Mouse (Mus musculus): ENCODE results near the gene Miga1. TPM values are rescaled to one million over a fixed set of nuclear protein-coding genes. Genes with fewer than 3 reads are reported as not detected.

Miga1 gene
- polyA plus RNA-seq (2015; fragmentation: Nextera tagmentation; extraction: Ambion mirVana): 19.4 and 21.0 TPM in 2 replicates

- H3K4me2 ChIP-seq: peak within 1 kb of the TSS; percentile 63
- peaks cover 6% of the 10 kb centered on the region for H3K4me1 ChIP-seq
- WGBS: 3% methylated on average over 54 of the region's 54 CpGs
- H3K4me3 ChIP-seq: peak within 1 kb of the TSS; percentile 77
- no peak within 1 kb of the TSS for H3K27ac ChIP-seq
- H3K9ac ChIP-seq: peak within 1 kb of the TSS; percentile 76
- H3K9me3 ChIP-seq: no peaks in the 10 kb centered on the region
- H3K36me3 ChIP-seq: peaks cover 21% of the 10 kb centered on the region
- no peaks in the 10 kb centered on the region for H3K27me3 ChIP-seq
- ATAC-seq (ENCODE audit: insufficient number of reproducible peaks, insufficient read depth, low FRiP score, low TSS enrichment, low read depth): peak; percentile 78
Observed at GRCm38 (mm10) chr3:152339862-152340557, at the start of gene Miga1. Miga1 (minus strand) TSS chr3:152340407.

GRCm38 (mm10) chr3:152384106-152384505 is 43.9 kb upstream of the Miga1 start:
- ATAC-seq (ENCODE audit: insufficient number of reproducible peaks, insufficient read depth, low FRiP score, low TSS enrichment, low read depth): no peak
- H3K36me3 ChIP-seq: peaks cover 74% of the 10 kb centered on the region
- H3K27me3 ChIP-seq: no peaks in the 10 kb centered on the region
- no peak overlapping the region for H3K9ac ChIP-seq
- no peak overlapping the region for H3K4me2 ChIP-seq
- no peaks in the 10 kb centered on the region for H3K4me1 ChIP-seq
- H3K9me3 ChIP-seq: no peaks in the 10 kb centered on the region
- H3K27ac ChIP-seq: no peak overlapping the region
- no peak overlapping the region for H3K4me3 ChIP-seq
- WGBS: 70% methylated on average over 11 of the region's 11 CpGs

GRCm38 (mm10) chr3:152376063-152376462 is 35.9 kb upstream of the Miga1 start:
- no peaks in the 10 kb centered on the region for H3K4me1 ChIP-seq
- no peak for ATAC-seq (ENCODE audit: insufficient number of reproducible peaks, insufficient read depth, low FRiP score, low TSS enrichment, low read depth)
- no peaks in the 10 kb centered on the region for H3K27me3 ChIP-seq
- H3K4me2 ChIP-seq: no peak overlapping the region
- no peak overlapping the region for H3K4me3 ChIP-seq
- no peaks in the 10 kb centered on the region for H3K9me3 ChIP-seq
- H3K27ac ChIP-seq: no peak overlapping the region
- no peak overlapping the region for H3K9ac ChIP-seq
- WGBS: 82% methylated on average over 4 of the region's 4 CpGs
- peaks cover 73% of the 10 kb centered on the region for H3K36me3 ChIP-seq

GRCm38 (mm10) chr3:152364181-152364580 is 24.0 kb upstream of the Miga1 start:
- Histone ChIP-seq H3K4me2 (no peak overlapping the region), H3K36me3 (peaks cover 88% of the 10 kb centered on the region), H3K4me3 (no peak overlapping the region), H3K9me3 (no peaks in the 10 kb centered on the region), H3K9ac (no peak overlapping the region), H3K27ac (no peak overlapping the region), H3K27me3 (no peaks in the 10 kb centered on the region), H3K4me1 (no peaks in the 10 kb centered on the region)
- ATAC-seq (ENCODE audit: insufficient number of reproducible peaks, insufficient read depth, low FRiP score, low TSS enrichment, low read depth): no peak
- 95% methylated on average over 2 of the region's 2 CpGs for WGBS

- WGBS: 88% methylated on average over 7 of the region's 7 CpGs
Observed at GRCm38 (mm10) chr3:152359151-152359550, 18.9 kb upstream of the Miga1 start.

GRCm38 (mm10) chr3:152356751-152357150 is 16.5 kb upstream of the Miga1 start:
- Histone ChIP-seq H3K4me1 (peaks cover 16% of the 10 kb centered on the region), H3K9ac (no peak overlapping the region), H3K27ac (no peak overlapping the region), H3K9me3 (no peaks in the 10 kb centered on the region), H3K27me3 (no peaks in the 10 kb centered on the region), H3K4me3 (no peak overlapping the region), H3K4me2 (no peak overlapping the region), H3K36me3 (peaks cover 29% of the 10 kb centered on the region)
- ATAC-seq (ENCODE audit: insufficient number of reproducible peaks, insufficient read depth, low FRiP score, low TSS enrichment, low read depth): no peak
- WGBS: 81% methylated on average over 9 of the region's 9 CpGs

More at GRCm38 (mm10) chr3:152359151-152359550, 18.9 kb upstream of the Miga1 start:
- no peak overlapping the region for H3K4me2 ChIP-seq
- peaks cover 53% of the 10 kb centered on the region for H3K36me3 ChIP-seq
- H3K27me3 ChIP-seq: no peaks in the 10 kb centered on the region
- ATAC-seq (ENCODE audit: insufficient number of reproducible peaks, insufficient read depth, low FRiP score, low TSS enrichment, low read depth): no peak
- H3K27ac ChIP-seq: no peak overlapping the region
- H3K4me1 ChIP-seq: peaks cover 8% of the 10 kb centered on the region
- H3K4me3 ChIP-seq: no peak overlapping the region
- no peaks in the 10 kb centered on the region for H3K9me3 ChIP-seq
- H3K9ac ChIP-seq: no peak overlapping the region

GRCm38 (mm10) chr3:152355361-152355760 is 15.2 kb upstream of the Miga1 start:
- Histone ChIP-seq H3K36me3 (peaks cover 15% of the 10 kb centered on the region), H3K4me3 (no peak overlapping the region), H3K4me2 (no peak overlapping the region), H3K4me1 (peaks cover 28% of the 10 kb centered on the region), H3K9me3 (no peaks in the 10 kb centered on the region), H3K9ac (no peak overlapping the region), H3K27ac (no peak overlapping the region), H3K27me3 (no peaks in the 10 kb centered on the region)
- no peak for ATAC-seq (ENCODE audit: insufficient number of reproducible peaks, insufficient read depth, low FRiP score, low TSS enrichment, low read depth)
- WGBS: 52% methylated on average over 5 of the region's 5 CpGs

- no peak for ATAC-seq (ENCODE audit: insufficient number of reproducible peaks, insufficient read depth, low FRiP score, low TSS enrichment, low read depth)
- peaks cover 36% of the 10 kb centered on the region for H3K4me1 ChIP-seq
- no peak overlapping the region for H3K4me2 ChIP-seq
- peaks cover 6% of the 10 kb centered on the region for H3K36me3 ChIP-seq
- H3K9me3 ChIP-seq: no peaks in the 10 kb centered on the region
- H3K27me3 ChIP-seq: no peaks in the 10 kb centered on the region
- no peak overlapping the region for H3K9ac ChIP-seq
- 75% methylated on average over 10 of the region's 10 CpGs for WGBS
- H3K4me3 ChIP-seq: no peak overlapping the region
- no peak overlapping the region for H3K27ac ChIP-seq
Observed at GRCm38 (mm10) chr3:152353434-152354177, 13.4 kb upstream of the Miga1 start.

GRCm38 (mm10) chr3:152352289-152352688 is 12.1 kb upstream of the Miga1 start:
- H3K4me2 ChIP-seq: no peak overlapping the region
- H3K27me3 ChIP-seq: no peaks in the 10 kb centered on the region
- ATAC-seq (ENCODE audit: insufficient number of reproducible peaks, insufficient read depth, low FRiP score, low TSS enrichment, low read depth): no peak
- H3K4me3 ChIP-seq: no peak overlapping the region
- no peak overlapping the region for H3K9ac ChIP-seq
- H3K4me1 ChIP-seq: peaks cover 45% of the 10 kb centered on the region
- H3K36me3 ChIP-seq: 0 out of 2 replicates have a peak, but pooled peaks cover 4% of the 10 kb centered on the region
- H3K27ac ChIP-seq: no peak overlapping the region
- H3K9me3 ChIP-seq: no peaks in the 10 kb centered on the region
- 86% methylated on average over 4 of the region's 4 CpGs for WGBS

GRCm38 (mm10) chr3:152350966-152351365 is 10.8 kb upstream of the Miga1 start:
- Histone ChIP-seq H3K27me3 (no peaks in the 10 kb centered on the region), H3K36me3 (0 out of 2 replicates have a peak, but pooled peaks cover 4% of the 10 kb centered on the region), H3K9ac (no peak overlapping the region), H3K4me2 (no peak overlapping the region), H3K4me1 (peaks cover 43% of the 10 kb centered on the region), H3K9me3 (no peaks in the 10 kb centered on the region), H3K4me3 (no peak overlapping the region), H3K27ac (no peak overlapping the region)
- 78% methylated on average over 5 of the region's 5 CpGs for WGBS
- no peak for ATAC-seq (ENCODE audit: insufficient number of reproducible peaks, insufficient read depth, low FRiP score, low TSS enrichment, low read depth)

- H3K9me3 ChIP-seq: no peaks in the 10 kb centered on the region
- 86% methylated on average over 3 of the region's 3 CpGs for WGBS
- 0 out of 2 replicates have a peak, but pooled peaks cover 4% of the 10 kb centered on the region for H3K36me3 ChIP-seq
- H3K4me1 ChIP-seq: peaks cover 41% of the 10 kb centered on the region
- H3K27ac ChIP-seq: no peak overlapping the region
- no peak overlapping the region for H3K9ac ChIP-seq
- H3K27me3 ChIP-seq: no peaks in the 10 kb centered on the region
- no peak overlapping the region for H3K4me2 ChIP-seq
- ATAC-seq (ENCODE audit: insufficient number of reproducible peaks, insufficient read depth, low FRiP score, low TSS enrichment, low read depth): no peak
- H3K4me3 ChIP-seq: no peak overlapping the region
Observed at GRCm38 (mm10) chr3:152350431-152350830, 10.2 kb upstream of the Miga1 start.

Data from embryonic facial prominence, embryonic 13.5 days (tissue).